Mouse (Mus musculus): ENCODE measurements around the gene Magi1. TPM values are rescaled to one million over a fixed set of nuclear protein-coding genes. Genes with fewer than 3 reads are reported as not detected.
A peak's percentile ranks its signal among the peaks of the same experiment; 100 is the strongest.

Magi1 gene
- polyA plus RNA-seq, 1 experiment from 2014 or later = 25.4 TPM

DNA sequence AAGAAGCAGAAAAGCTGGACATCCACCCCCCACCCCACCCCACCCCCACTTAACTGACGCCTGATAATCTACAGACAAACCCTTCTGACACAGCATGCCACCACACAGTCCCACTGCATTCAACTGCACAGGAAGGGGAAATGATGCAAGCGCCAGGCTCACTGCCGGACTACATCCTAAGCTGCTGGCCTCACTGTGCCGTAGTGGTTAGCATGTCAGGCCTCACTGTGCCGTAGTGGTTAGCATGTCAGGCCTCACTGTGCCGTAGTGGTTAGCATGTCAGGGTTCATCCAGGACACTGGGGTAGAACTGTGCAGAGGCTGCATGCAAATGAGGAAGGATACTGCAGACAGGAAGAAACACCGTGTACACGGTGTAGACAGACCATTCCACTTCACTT, 29.8 kb downstream of the Magi1 start:
- WGBS = 83% methylated on average over 8 of the region's 8 CpGs
- H3K4me3 ChIP-seq = no peak overlapping the region
- no peaks in the 10 kb centered on the region for H3K27me3 ChIP-seq (replicated peaks)
- ATAC-seq (ENCODE audit: low FRiP score, low read depth) = no peak
- no peaks in the 10 kb centered on the region for H3K36me3 ChIP-seq
- H3K27ac ChIP-seq = no peak overlapping the region
- no peak overlapping the region for H3K4me2 ChIP-seq (replicated peaks)
- H3K9me3 ChIP-seq = no peaks in the 10 kb centered on the region
- H3K9ac ChIP-seq = no peak overlapping the region
- H3K4me1 ChIP-seq = peaks cover 12% of the 10 kb centered on the region; the same call in 1 of the 2 replicates

DNA sequence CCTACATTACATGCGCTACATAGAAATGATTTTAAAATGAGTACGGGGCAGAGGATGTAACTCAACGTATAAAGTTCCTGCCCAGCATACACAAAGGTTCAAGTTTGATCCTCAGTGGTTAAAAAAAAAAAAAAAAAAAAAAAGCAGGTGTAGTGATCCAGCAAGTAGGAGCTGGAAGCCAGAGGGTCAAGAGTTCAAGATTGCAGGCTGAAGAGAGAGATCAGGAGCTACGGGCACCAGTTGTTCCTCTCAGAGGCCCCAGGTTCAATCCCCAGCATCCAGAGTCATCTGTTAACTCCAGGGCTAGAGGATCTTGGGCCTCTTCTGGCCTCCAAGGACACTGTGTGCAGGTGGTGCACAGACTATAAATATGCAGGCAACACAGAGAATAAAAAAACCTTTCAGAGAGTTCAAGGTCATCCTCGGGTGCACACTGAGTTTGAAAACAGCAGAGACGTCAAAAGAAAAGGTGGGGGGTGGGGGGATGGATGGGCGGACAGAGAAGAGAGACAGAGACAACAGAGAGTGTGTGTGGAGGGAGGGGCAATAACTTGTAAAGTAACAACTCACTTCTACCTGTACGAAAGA, 32.3 kb downstream of the Magi1 start:
- H3K27me3 ChIP-seq (replicated peaks) = no peaks in the 10 kb centered on the region
- no peak overlapping the region for H3K4me2 ChIP-seq (replicated peaks)
- H3K4me1 ChIP-seq = peaks cover 8% of the 10 kb centered on the region; the same call in 1 of the 2 replicates
- no peak for ATAC-seq (ENCODE audit: low FRiP score, low read depth)
- no peaks in the 10 kb centered on the region for H3K36me3 ChIP-seq
- H3K9me3 ChIP-seq = no peaks in the 10 kb centered on the region
- no peak overlapping the region for H3K27ac ChIP-seq
- H3K9ac ChIP-seq = no peak overlapping the region
- WGBS = 63% methylated on average over 8 of the region's 8 CpGs
- no peak overlapping the region for H3K4me3 ChIP-seq

DNA sequence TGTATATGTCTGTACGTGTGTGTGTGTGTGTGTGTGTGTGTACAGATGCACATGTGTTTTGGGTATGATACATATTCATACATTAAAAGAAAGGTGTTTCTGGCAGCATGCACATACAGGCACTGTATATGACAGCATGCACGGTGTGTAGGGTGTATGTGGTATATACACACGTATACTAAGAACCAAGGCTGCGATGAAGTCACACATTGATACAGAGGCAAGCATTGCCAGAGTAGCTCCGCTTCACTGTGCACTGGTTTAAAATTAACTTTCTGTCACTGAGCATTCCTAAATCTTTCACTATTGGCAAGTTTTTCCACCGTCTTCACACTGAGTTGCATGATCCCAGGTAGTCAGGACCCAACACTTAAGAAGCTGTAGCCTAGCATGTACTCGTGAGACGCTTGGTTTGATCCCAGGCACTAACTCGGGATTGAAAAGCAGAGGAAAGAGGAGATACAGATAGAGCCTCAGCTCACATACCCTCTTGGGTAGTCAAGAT, 34.4 kb downstream of the Magi1 start:
- 94% methylated on average over 9 of the region's 9 CpGs for WGBS

DNA sequence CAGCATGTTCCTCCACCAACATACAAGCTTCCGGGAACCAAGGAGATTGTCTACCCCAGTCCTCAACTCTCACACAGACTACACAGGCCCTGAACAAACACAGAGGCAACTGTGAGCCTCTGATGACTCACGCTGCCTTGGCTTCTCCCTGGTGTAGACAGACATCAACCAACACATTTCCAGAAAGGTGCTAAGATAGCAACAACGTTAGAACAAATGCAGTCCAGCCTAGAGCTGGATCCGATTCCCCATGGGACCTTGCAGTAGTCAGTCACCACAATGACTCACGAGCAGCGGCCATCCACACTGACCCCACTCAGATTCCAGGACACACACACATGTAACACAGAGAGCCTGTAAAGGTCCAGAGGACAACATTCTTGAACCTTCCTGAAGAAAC, 42.5 kb downstream of the Magi1 start:
- no peaks in the 10 kb centered on the region for H3K9me3 ChIP-seq
- no peaks in the 10 kb centered on the region for H3K4me1 ChIP-seq
- no peak overlapping the region for H3K27ac ChIP-seq
- no peak overlapping the region for H3K4me3 ChIP-seq
- WGBS = 78% methylated on average over 6 of the region's 6 CpGs
- H3K9ac ChIP-seq = no peak overlapping the region
- H3K4me2 ChIP-seq (replicated peaks) = no peak overlapping the region
- no peak for ATAC-seq (ENCODE audit: low FRiP score, low read depth)
- H3K36me3 ChIP-seq = no peaks in the 10 kb centered on the region
- no peaks in the 10 kb centered on the region for H3K27me3 ChIP-seq (replicated peaks)

More for the DNA sequence above, 34.4 kb downstream of the Magi1 start:
- Histone ChIP-seq H3K4me2 (replicated peaks) (no peak overlapping the region), H3K4me3 (no peak overlapping the region), H3K36me3 (no peaks in the 10 kb centered on the region), H3K4me1 (peaks cover 8% of the 10 kb centered on the region; the same call in 1 of the 2 replicates), H3K27me3 (replicated peaks) (no peaks in the 10 kb centered on the region), H3K9ac (no peak overlapping the region), H3K9me3 (no peaks in the 10 kb centered on the region), H3K27ac (no peak overlapping the region)
- no peak for ATAC-seq (ENCODE audit: low FRiP score, low read depth)

GRCm38 (mm10) chr6:94238643-94239042, 45.1 kb downstream of the Magi1 start:
- Histone ChIP-seq H3K36me3 (no peaks in the 10 kb centered on the region), H3K9ac (no peak overlapping the region), H3K27me3 (replicated peaks) (no peaks in the 10 kb centered on the region), H3K4me2 (replicated peaks) (no peak overlapping the region), H3K9me3 (no peaks in the 10 kb centered on the region), H3K4me3 (no peak overlapping the region), H3K27ac (no peak overlapping the region), H3K4me1 (no peaks in the 10 kb centered on the region)
- 59% methylated on average over 2 of the region's 2 CpGs for WGBS
- ATAC-seq (ENCODE audit: low FRiP score, low read depth) = no peak

DNA sequence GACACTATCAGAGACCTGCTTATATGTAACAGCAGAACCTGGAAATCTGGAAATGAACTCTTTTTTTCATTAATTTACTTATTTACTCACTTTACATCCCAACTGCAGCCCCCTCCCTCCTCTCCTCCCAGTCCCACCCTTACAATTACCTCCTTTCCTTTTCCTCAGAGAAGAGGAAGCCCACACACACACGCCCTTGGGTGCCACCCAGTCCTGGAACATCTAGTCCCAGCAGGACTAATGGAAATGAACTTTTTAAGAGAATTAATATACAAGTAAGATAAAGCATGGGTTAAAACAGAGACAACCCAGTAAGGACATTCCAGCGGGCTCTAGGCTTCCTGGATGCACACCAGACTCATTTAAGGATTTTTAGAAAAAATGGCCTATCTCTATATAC, 46.8 kb downstream of the Magi1 start:
- Histone ChIP-seq H3K4me1 (peaks cover 5% of the 10 kb centered on the region), H3K9me3 (no peaks in the 10 kb centered on the region), H3K36me3 (no peaks in the 10 kb centered on the region), H3K4me3 (no peak overlapping the region), H3K4me2 (replicated peaks) (no peak overlapping the region), H3K27me3 (replicated peaks) (no peaks in the 10 kb centered on the region), H3K27ac (no peak overlapping the region), H3K9ac (no peak overlapping the region)
- 86% methylated on average over 2 of the region's 2 CpGs for WGBS
- no peak for ATAC-seq (ENCODE audit: low FRiP score, low read depth)

DNA sequence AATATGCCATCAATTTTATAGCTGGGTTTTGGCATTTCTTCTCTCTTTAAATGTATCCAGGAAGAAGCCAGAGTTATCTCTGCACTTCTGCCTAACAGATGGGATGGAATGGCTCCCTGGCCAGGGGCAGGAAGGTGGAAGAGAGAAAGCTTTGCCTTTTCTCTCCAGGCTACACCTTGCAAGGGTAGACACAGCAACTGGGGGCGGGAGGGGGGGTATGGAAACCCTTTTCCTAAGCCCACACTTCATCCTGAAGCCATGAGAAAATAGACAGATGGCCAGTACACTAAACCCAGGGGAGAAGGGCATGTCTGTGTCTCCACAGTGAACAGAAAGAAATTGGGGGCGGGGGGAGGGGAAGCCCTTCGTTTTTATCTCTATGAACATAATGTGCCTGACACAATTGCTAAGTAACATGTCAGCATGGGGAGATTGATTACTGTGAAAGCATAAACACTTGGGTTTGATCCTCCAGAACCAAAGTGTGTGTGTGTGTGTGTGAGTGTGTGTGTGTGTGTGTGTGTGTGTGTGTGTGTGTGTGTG, 51.4 kb downstream of the Magi1 start:
- Histone ChIP-seq H3K4me3 (no peak overlapping the region), H3K9me3 (no peaks in the 10 kb centered on the region), H3K9ac (no peak overlapping the region), H3K36me3 (no peaks in the 10 kb centered on the region), H3K4me2 (replicated peaks) (no peak overlapping the region), H3K27ac (no peak overlapping the region), H3K4me1 (peaks cover 12% of the 10 kb centered on the region), H3K27me3 (replicated peaks) (no peaks in the 10 kb centered on the region)
- 0 out of 2 replicates have a peak, but pooled peaks have one; percentile 56 for ATAC-seq (ENCODE audit: low FRiP score, low read depth)
- 55% methylated on average over 3 of the region's 3 CpGs for WGBS

GRCm38 (mm10) chr6:94231831-94232230, 51.9 kb downstream of the Magi1 start:
- H3K4me3 ChIP-seq = no peak overlapping the region
- H3K4me2 ChIP-seq (replicated peaks) = no peak overlapping the region
- WGBS = 54% methylated on average over 4 of the region's 4 CpGs
- peaks cover 12% of the 10 kb centered on the region for H3K4me1 ChIP-seq
- no peaks in the 10 kb centered on the region for H3K36me3 ChIP-seq
- no peaks in the 10 kb centered on the region for H3K9me3 ChIP-seq
- ATAC-seq (ENCODE audit: low FRiP score, low read depth) = no peak
- no peak overlapping the region for H3K9ac ChIP-seq
- no peak overlapping the region for H3K27ac ChIP-seq
- no peaks in the 10 kb centered on the region for H3K27me3 ChIP-seq (replicated peaks)

GRCm38 (mm10) chr6:94231367-94231766, 52.4 kb downstream of the Magi1 start:
- H3K9ac ChIP-seq = no peak overlapping the region
- WGBS = 15% methylated on average over 7 of the region's 7 CpGs
- H3K27me3 ChIP-seq (replicated peaks) = no peaks in the 10 kb centered on the region
- H3K4me2 ChIP-seq (replicated peaks) = no peak overlapping the region
- H3K4me3 ChIP-seq = no peak overlapping the region
- H3K27ac ChIP-seq = no peak overlapping the region
- H3K9me3 ChIP-seq = no peaks in the 10 kb centered on the region
- ATAC-seq (ENCODE audit: low FRiP score, low read depth) = no peak
- peaks cover 12% of the 10 kb centered on the region for H3K4me1 ChIP-seq
- H3K36me3 ChIP-seq = no peaks in the 10 kb centered on the region

GRCm38 (mm10) chr6:94230918-94231317, 52.8 kb downstream of the Magi1 start:
- WGBS = 52% methylated on average over 3 of the region's 3 CpGs
- Histone ChIP-seq H3K4me1 (peaks cover 13% of the 10 kb centered on the region), H3K27ac (no peak overlapping the region), H3K4me3 (no peak overlapping the region), H3K27me3 (replicated peaks) (no peaks in the 10 kb centered on the region), H3K9ac (no peak overlapping the region), H3K36me3 (no peaks in the 10 kb centered on the region), H3K4me2 (replicated peaks) (no peak overlapping the region), H3K9me3 (no peaks in the 10 kb centered on the region)
- ATAC-seq (ENCODE audit: low FRiP score, low read depth) = no peak

GRCm38 (mm10) chr6:94230129-94230528, 53.6 kb downstream of the Magi1 start:
- H3K9ac ChIP-seq = no peak overlapping the region
- no peaks in the 10 kb centered on the region for H3K9me3 ChIP-seq
- no peaks in the 10 kb centered on the region for H3K27me3 ChIP-seq (replicated peaks)
- 47% methylated on average over 3 of the region's 3 CpGs for WGBS
- no peak overlapping the region for H3K4me3 ChIP-seq
- no peaks in the 10 kb centered on the region for H3K36me3 ChIP-seq
- H3K4me1 ChIP-seq = peaks cover 16% of the 10 kb centered on the region
- no peak overlapping the region for H3K27ac ChIP-seq
- H3K4me2 ChIP-seq (replicated peaks) = no peak overlapping the region
- ATAC-seq (ENCODE audit: low FRiP score, low read depth) = no peak

GRCm38 (mm10) chr6:94226262-94226661, 57.5 kb downstream of the Magi1 start:
- 86% methylated on average over 6 of the region's 6 CpGs for WGBS
- ATAC-seq (ENCODE audit: low FRiP score, low read depth) = no peak
- H3K27ac ChIP-seq = no peak overlapping the region
- peaks cover 7% of the 10 kb centered on the region for H3K4me1 ChIP-seq
- H3K36me3 ChIP-seq = no peaks in the 10 kb centered on the region
- H3K9ac ChIP-seq = no peak overlapping the region
- no peaks in the 10 kb centered on the region for H3K9me3 ChIP-seq
- H3K4me3 ChIP-seq = no peak overlapping the region
- no peaks in the 10 kb centered on the region for H3K27me3 ChIP-seq (replicated peaks)
- no peak overlapping the region for H3K4me2 ChIP-seq (replicated peaks)

DNA sequence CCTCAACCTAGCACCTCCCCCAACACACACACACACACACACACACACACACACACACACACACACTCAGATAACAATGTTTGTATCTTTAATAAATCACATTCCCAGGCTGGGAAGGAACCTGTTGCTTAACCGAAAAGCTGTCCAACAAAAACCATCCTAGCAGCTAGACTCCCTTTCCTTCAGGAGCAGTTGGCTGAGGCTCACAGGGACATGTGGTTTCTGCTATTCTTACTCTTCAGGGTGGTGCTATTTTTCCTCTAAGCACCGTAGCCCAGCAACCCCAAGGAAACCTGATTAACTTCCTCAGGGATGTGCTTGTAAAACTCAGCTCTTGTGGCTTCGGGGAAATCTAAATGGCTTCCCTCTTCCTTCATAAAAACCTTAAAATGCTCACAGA, 57.9 kb downstream of the Magi1 start:
- Histone ChIP-seq H3K4me2 (replicated peaks) (no peak overlapping the region), H3K27ac (no peak overlapping the region), H3K9ac (no peak overlapping the region), H3K4me3 (no peak overlapping the region), H3K36me3 (no peaks in the 10 kb centered on the region), H3K9me3 (no peaks in the 10 kb centered on the region), H3K4me1 (peaks cover 4% of the 10 kb centered on the region), H3K27me3 (replicated peaks) (no peaks in the 10 kb centered on the region)
- ATAC-seq (ENCODE audit: low FRiP score, low read depth) = no peak
- WGBS = 52% methylated on average over 3 of the region's 3 CpGs

All from neural tube, embryonic 12.5 days (tissue).